Mouse (Mus musculus): Measurements from ENCODE around the gene Ppp1r9a. TPM values are rescaled to one million over a fixed set of nuclear protein-coding genes. Genes with fewer than 3 reads are reported as not detected.

The Ppp1r9a gene
- polyA plus RNA-seq, 1 experiment from 2014 or later = 40.1 TPM

DNA sequence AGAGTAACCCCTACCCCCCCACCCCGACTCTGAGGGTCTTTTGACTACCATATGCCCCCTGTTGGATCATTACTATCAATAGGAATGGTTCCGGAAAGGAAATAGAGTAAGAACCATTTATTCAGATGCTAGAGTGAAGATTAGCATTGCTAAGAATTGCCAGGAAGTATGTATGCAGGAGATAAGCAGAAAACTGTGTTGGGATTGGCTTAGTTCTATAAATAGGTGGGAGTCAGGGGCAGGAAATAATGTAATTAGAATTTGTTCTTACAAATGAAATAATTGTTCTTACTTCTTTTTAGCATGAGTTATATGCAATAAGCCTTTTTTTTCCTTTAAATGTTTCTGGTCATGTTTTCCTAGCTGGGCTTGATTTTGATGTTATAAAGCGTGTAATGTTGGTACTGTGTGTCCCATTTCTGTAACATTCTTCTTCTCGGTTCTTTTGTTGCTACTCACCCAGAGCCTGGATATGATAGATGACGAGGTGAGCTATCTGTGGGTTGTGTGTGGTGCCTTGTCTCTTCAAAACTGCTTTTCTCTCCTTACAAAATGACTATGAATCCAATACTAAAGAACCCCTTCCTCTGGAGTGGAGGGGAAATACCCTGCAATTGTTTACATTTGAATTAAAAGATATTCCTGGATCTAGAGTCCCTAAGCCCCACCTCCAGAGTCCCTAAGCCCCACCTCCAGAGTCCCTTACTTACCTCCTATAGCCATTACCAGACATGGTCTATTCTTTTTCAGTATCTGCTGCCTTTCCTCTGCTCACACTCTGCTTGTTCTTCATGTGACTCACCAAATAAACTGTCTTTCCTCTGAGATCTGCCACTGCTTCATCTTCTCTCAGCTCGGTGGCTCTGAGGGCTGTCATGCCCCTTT lies 254.1 kb downstream of the Ppp1r9a start:
- 79% methylated on average over 6 of the region's 6 CpGs for WGBS
- Histone ChIP-seq H3K27ac (ENCODE audit: low read depth, low read length) (no peak overlapping the region), H3K9me3 (ENCODE audit: control insufficient read depth, low read length) (no peaks in the 10 kb centered on the region), H3K4me3 (ENCODE audit: low read length) (no peak overlapping the region), H3K36me3 (ENCODE audit: control insufficient read depth, insufficient read depth, low read length) (peaks cover 14% of the 10 kb centered on the region), H3K27me3 (replicated peaks; ENCODE audit: control insufficient read depth, insufficient read depth, low read length) (no peaks in the 10 kb centered on the region), H3K4me1 (ENCODE audit: control insufficient read depth, insufficient read depth, low read depth, low read length) (no peaks in the 10 kb centered on the region), H3K9ac (ENCODE audit: low read depth, low read length) (no peak overlapping the region), H3K4me2 (ENCODE audit: low read length) (no peak overlapping the region)
- ATAC-seq = no peak

GRCm38 (mm10) chr6:5159385-5159791 lies 256.7 kb downstream of the Ppp1r9a start:
- H3K4me1 ChIP-seq (ENCODE audit: control insufficient read depth, insufficient read depth, low read depth, low read length) = no peaks in the 10 kb centered on the region
- H3K27ac ChIP-seq (ENCODE audit: low read depth, low read length) = no peak overlapping the region
- WGBS = 79% methylated on average over 7 of the region's 7 CpGs
- H3K9ac ChIP-seq (ENCODE audit: low read depth, low read length) = no peak overlapping the region
- ATAC-seq = no peak
- H3K27me3 ChIP-seq (replicated peaks; ENCODE audit: control insufficient read depth, insufficient read depth, low read length) = no peaks in the 10 kb centered on the region
- H3K9me3 ChIP-seq (ENCODE audit: control insufficient read depth, low read length) = no peaks in the 10 kb centered on the region
- H3K36me3 ChIP-seq (ENCODE audit: control insufficient read depth, insufficient read depth, low read length) = peaks cover 14% of the 10 kb centered on the region
- H3K4me3 ChIP-seq (ENCODE audit: low read length) = no peak overlapping the region
- no peak overlapping the region for H3K4me2 ChIP-seq (ENCODE audit: low read length)

DNA sequence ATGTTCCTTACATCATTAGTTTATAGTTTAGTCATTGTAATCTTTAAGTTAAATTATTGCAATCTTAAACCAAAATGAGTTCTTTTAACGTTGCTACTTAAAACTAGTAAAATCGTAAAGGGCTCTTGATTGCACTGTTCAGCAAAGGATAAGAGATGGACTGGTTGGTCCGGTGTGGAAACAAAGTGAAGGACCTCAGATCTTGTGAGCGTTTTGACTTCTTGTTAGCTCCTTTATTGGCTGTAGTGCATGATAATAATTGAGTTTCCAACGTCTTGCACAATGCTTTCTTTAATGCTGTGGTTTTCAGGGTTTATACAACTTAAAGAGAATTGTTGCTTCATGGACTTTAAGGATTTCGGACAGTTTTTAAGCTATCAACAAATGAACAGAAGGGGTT lies 259.3 kb downstream of the Ppp1r9a start:
- Histone ChIP-seq H3K4me2 (ENCODE audit: low read length) (no peak overlapping the region), H3K36me3 (ENCODE audit: control insufficient read depth, insufficient read depth, low read length) (peaks cover 9% of the 10 kb centered on the region), H3K27ac (ENCODE audit: low read depth, low read length) (no peak overlapping the region), H3K4me1 (ENCODE audit: control insufficient read depth, insufficient read depth, low read depth, low read length) (no peaks in the 10 kb centered on the region), H3K9ac (ENCODE audit: low read depth, low read length) (no peak overlapping the region), H3K27me3 (replicated peaks; ENCODE audit: control insufficient read depth, insufficient read depth, low read length) (no peaks in the 10 kb centered on the region), H3K4me3 (ENCODE audit: low read length) (no peak overlapping the region), H3K9me3 (ENCODE audit: control insufficient read depth, low read length) (no peaks in the 10 kb centered on the region)
- WGBS = 91% methylated on average over 6 of the region's 6 CpGs
- ATAC-seq = no peak

DNA sequence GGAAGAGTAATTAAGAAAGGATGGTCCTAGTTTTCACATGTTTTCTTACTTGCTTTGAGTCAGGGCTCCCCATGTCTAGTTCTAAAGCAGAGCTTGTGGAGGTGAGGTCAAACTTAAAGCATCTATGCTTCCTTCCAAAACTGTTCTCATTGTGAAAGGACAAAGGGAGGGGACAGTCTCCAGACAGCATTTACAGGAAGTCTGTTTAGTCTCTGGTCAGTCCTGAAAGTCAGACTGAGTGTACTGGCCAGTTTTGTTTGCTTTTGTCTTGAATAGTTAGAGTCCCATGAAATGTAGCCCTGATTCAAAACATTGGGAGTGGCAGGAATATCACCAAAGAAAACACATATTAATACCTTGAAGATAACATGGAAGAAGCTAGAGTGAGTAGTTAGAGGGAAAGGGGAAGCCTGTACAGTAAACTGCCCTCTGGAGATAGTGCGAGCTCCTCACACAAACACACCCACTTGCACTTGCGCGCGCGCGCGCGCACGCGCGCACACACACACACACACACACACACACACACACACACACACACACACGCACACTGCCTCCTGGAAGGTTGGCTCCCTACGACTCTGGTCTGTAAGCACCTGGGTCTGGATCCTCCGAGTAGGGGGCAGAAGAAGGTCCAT lies 260.9 kb downstream of the Ppp1r9a start:
- no peak overlapping the region for H3K4me2 ChIP-seq (ENCODE audit: low read length)
- H3K27ac ChIP-seq (ENCODE audit: low read depth, low read length) = no peak overlapping the region
- no peaks in the 10 kb centered on the region for H3K9me3 ChIP-seq (ENCODE audit: control insufficient read depth, low read length)
- H3K4me1 ChIP-seq (ENCODE audit: control insufficient read depth, insufficient read depth, low read depth, low read length) = no peaks in the 10 kb centered on the region
- H3K36me3 ChIP-seq (ENCODE audit: control insufficient read depth, insufficient read depth, low read length) = peaks cover 7% of the 10 kb centered on the region
- no peaks in the 10 kb centered on the region for H3K27me3 ChIP-seq (replicated peaks; ENCODE audit: control insufficient read depth, insufficient read depth, low read length)
- no peak overlapping the region for H3K4me3 ChIP-seq (ENCODE audit: low read length)
- no peak overlapping the region for H3K9ac ChIP-seq (ENCODE audit: low read depth, low read length)
- ATAC-seq = no peak
- WGBS = 97% methylated on average over 14 of the region's 14 CpGs

- Histone ChIP-seq H3K4me2 (ENCODE audit: low read length) (no peak overlapping the region), H3K27ac (ENCODE audit: low read depth, low read length) (no peak overlapping the region), H3K36me3 (ENCODE audit: control insufficient read depth, insufficient read depth, low read length) (peaks cover 4% of the 10 kb centered on the region), H3K27me3 (replicated peaks; ENCODE audit: control insufficient read depth, insufficient read depth, low read length) (no peaks in the 10 kb centered on the region), H3K4me3 (ENCODE audit: low read length) (no peak overlapping the region), H3K9ac (ENCODE audit: low read depth, low read length) (no peak overlapping the region), H3K4me1 (ENCODE audit: control insufficient read depth, insufficient read depth, low read depth, low read length) (no peaks in the 10 kb centered on the region), H3K9me3 (ENCODE audit: control insufficient read depth, low read length) (no peaks in the 10 kb centered on the region)
- no peak for ATAC-seq
- WGBS = 73% methylated on average over 9 of the region's 9 CpGs
Observed at GRCm38 (mm10) chr6:5164855-5165254, 262.1 kb downstream of the Ppp1r9a start.

DNA sequence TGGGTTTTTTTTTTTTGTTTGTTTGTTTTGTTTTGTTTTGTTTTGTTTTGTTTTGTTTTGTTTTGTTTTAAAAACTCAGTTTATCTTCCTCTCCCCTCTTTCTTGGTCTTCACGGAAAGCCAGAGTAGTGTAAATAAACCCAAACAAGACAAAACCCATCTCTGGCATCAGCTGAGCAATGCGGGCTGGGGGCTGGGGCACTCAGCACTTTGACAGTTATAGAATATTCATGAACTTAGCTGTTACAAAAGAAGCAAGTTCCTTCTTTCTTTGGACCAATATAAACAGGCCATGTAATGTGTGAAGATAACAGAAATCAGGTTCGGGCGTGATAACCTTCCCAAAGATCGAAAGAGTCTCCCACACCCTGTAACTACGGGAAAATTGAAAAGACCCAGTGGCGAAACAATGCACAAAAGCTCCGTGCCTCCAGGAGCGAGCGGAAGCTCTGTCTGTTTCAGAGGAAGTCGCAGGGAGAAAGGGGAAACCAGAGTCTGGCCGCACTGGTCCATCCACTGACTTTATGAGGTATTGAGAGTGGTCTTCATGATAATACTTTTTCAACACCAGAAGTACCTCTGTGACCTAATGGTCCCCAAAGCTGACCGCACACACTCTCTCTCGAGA lies 264.4 kb downstream of the Ppp1r9a start:
- no peaks in the 10 kb centered on the region for H3K9me3 ChIP-seq (ENCODE audit: control insufficient read depth, low read length)
- H3K4me2 ChIP-seq (ENCODE audit: low read length) = peak overlapping the region; percentile 41
- WGBS = 31% methylated on average over 14 of the region's 14 CpGs
- H3K9ac ChIP-seq (ENCODE audit: low read depth, low read length) = no peak overlapping the region
- no peaks in the 10 kb centered on the region for H3K27me3 ChIP-seq (replicated peaks; ENCODE audit: control insufficient read depth, insufficient read depth, low read length)
- no peaks in the 10 kb centered on the region for H3K4me1 ChIP-seq (ENCODE audit: control insufficient read depth, insufficient read depth, low read depth, low read length)
- H3K36me3 ChIP-seq (ENCODE audit: control insufficient read depth, insufficient read depth, low read length) = no peaks in the 10 kb centered on the region
- no peak overlapping the region for H3K4me3 ChIP-seq (ENCODE audit: low read length)
- no peak overlapping the region; the same call in 1 of the 2 replicates for H3K27ac ChIP-seq (ENCODE audit: low read depth, low read length)
- no peak for ATAC-seq

GRCm38 (mm10) chr6:5168158-5168557 lies 265.4 kb downstream of the Ppp1r9a start:
- Histone ChIP-seq H3K27me3 (replicated peaks; ENCODE audit: control insufficient read depth, insufficient read depth, low read length) (no peaks in the 10 kb centered on the region), H3K4me1 (ENCODE audit: control insufficient read depth, insufficient read depth, low read depth, low read length) (no peaks in the 10 kb centered on the region), H3K36me3 (ENCODE audit: control insufficient read depth, insufficient read depth, low read length) (no peaks in the 10 kb centered on the region), H3K9me3 (ENCODE audit: control insufficient read depth, low read length) (no peaks in the 10 kb centered on the region), H3K27ac (ENCODE audit: low read depth, low read length) (no peak overlapping the region), H3K4me3 (ENCODE audit: low read length) (no peak overlapping the region), H3K9ac (ENCODE audit: low read depth, low read length) (no peak overlapping the region), H3K4me2 (ENCODE audit: low read length) (no peak overlapping the region)
- 74% methylated on average over 9 of the region's 9 CpGs for WGBS
- ATAC-seq = no peak

GRCm38 (mm10) chr6:5171418-5171817 lies 268.7 kb downstream of the Ppp1r9a start:
- H3K4me3 ChIP-seq (ENCODE audit: low read length) = no peak overlapping the region
- ATAC-seq = no peak
- H3K36me3 ChIP-seq (ENCODE audit: control insufficient read depth, insufficient read depth, low read length) = no peaks in the 10 kb centered on the region
- H3K27me3 ChIP-seq (replicated peaks; ENCODE audit: control insufficient read depth, insufficient read depth, low read length) = no peaks in the 10 kb centered on the region
- 87% methylated on average over 4 of the region's 4 CpGs for WGBS
- H3K9me3 ChIP-seq (ENCODE audit: control insufficient read depth, low read length) = no peaks in the 10 kb centered on the region
- H3K9ac ChIP-seq (ENCODE audit: low read depth, low read length) = no peak overlapping the region
- no peak overlapping the region for H3K4me2 ChIP-seq (ENCODE audit: low read length)
- no peak overlapping the region for H3K27ac ChIP-seq (ENCODE audit: low read depth, low read length)
- no peaks in the 10 kb centered on the region for H3K4me1 ChIP-seq (ENCODE audit: control insufficient read depth, insufficient read depth, low read depth, low read length)

DNA sequence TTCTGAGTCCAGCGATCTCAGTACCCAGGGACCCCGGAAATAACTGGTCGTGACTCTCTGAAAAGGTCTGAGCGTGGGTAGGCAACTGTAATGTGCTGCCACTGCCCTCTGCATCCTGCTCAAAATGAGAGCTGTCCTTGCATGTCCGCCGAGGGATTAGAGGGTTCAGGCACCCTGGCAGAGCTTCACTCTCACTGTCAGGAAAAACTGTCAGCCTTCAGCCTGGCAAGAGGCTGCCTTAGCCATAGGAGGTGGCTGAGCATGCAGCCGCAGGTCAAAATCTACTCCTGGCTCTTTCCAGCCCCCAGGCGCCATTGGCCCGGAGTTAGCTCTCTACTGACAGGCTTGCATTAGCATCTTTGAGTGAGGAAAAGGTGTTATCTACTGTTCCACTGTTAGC lies 269.9 kb downstream of the Ppp1r9a start:
- Histone ChIP-seq H3K9ac (ENCODE audit: low read depth, low read length) (no peak overlapping the region), H3K27ac (ENCODE audit: low read depth, low read length) (no peak overlapping the region), H3K4me3 (ENCODE audit: low read length) (no peak overlapping the region), H3K4me1 (ENCODE audit: control insufficient read depth, insufficient read depth, low read depth, low read length) (no peaks in the 10 kb centered on the region), H3K27me3 (replicated peaks; ENCODE audit: control insufficient read depth, insufficient read depth, low read length) (no peaks in the 10 kb centered on the region), H3K4me2 (ENCODE audit: low read length) (0 out of 2 replicates have a peak overlapping the region, but pooled peaks have one; percentile 12), H3K36me3 (ENCODE audit: control insufficient read depth, insufficient read depth, low read length) (no peaks in the 10 kb centered on the region), H3K9me3 (ENCODE audit: control insufficient read depth, low read length) (no peaks in the 10 kb centered on the region)
- ATAC-seq = peak; percentile 38; the same call in 1 of the 2 replicates
- WGBS = 68% methylated on average over 9 of the region's 9 CpGs
